Mouse (Mus musculus): Measurements from ENCODE around the gene Lypd6b.

- TF ChIP-seq CTCF (IDR thresholded peaks at IDR 0.05; ENCODE audit: low read depth, low read length), result no peak
- TF ChIP-seq POLR2AphosphoS5 (IDR thresholded peaks at IDR 0.05; ENCODE audit: insufficient replicate concordance, low read depth, low read length), result no peak
Measured at GRCm38 (mm10) chr2:49822312-49822711, 34.8 kb downstream of the Lypd6b start.

All from G1E (cell line).